In genomic region chrX:35813206-35813605, GRCm38 (mm10) we compare ENCODE assay signal across 9 mouse cellular contexts.
DNase-seq lines count a peak whose midpoint lies in the region; TF ChIP-seq lines count a peak whose summit lies in the region.
"Had no signal": no experiment of that assay in that cellular context is flagged by ENCODE, and none has a peak within 500 bp of the region (broad histone marks: within the 10 kb centered on the region; RNA-seq: fewer than 3 reads in every experiment).

No protein-coding gene starts in this region.

- no peak overlapping the region for H3K4me3 ChIP-seq in gastrocnemius, adult 2 months
- H3K4me3 ChIP-seq: neural tube, embryonic 12.5 days had no signal

- TF ChIP-seq CTCF in gastrocnemius, adult 2 months (IDR thresholded peaks at IDR 0.05): peak; percentile 43

- H3K27ac ChIP-seq in gastrocnemius, adult 2 months: no peak overlapping the region
- H3K27ac ChIP-seq: neural tube, embryonic 12.5 days had no signal

- peak; percentile 25 for DNase-seq in gastrocnemius, adult 2 months
- no peak for DNase-seq in gastrocnemius, postnatal 25 days
- peak; percentile 56 for DNase-seq in testis, postnatal 10 days (ENCODE audit: low spot score)
- DNase-seq in testis, postnatal 14 days (ENCODE audit: low spot score): no peak
- peak; percentile 57 to 66 for DNase-seq in cerebellum, postnatal 10 days
- DNase-seq in layer of hippocampus, postnatal 10 days (ENCODE audit: low spot score in 2 of 2): peak; percentile 15 to 30
- peak; percentile 3 for DNase-seq in right cerebral cortex, adult 18-20 months
- no peak for DNase-seq in urinary bladder, postnatal 4 days (ENCODE audit: low spot score in 2 of 2)

- intact Hi-C loops in gastrocnemius, adult 2 months (cut with DNase I): no loop called here

Comparison
In these comparisons a context has a peak if more than half of its experiments do, and no peak if none do; other contexts are left out.
1. DNase-seq: peak in gastrocnemius, adult 2 months (single experiment), testis, postnatal 10 days (single experiment), cerebellum, postnatal 10 days (2 of 2), layer of hippocampus, postnatal 10 days (2 of 2) and right cerebral cortex, adult 18-20 months (single experiment); none in gastrocnemius, postnatal 25 days (single experiment), testis, postnatal 14 days (single experiment) and urinary bladder, postnatal 4 days (0 of 2).